Comparison of ENCODE assay signal across 8 mouse cellular contexts in genomic region chr11:59506713-59507074, GRCm38 (mm10). TPM values are rescaled to one million over a fixed set of nuclear protein-coding genes. Genes with fewer than 3 reads are reported as not detected.
DNase-seq lines count a peak whose midpoint lies in the region; ATAC-seq and TF ChIP-seq lines count a peak whose summit lies in the region.

No protein-coding gene starts in this region.

- peak overlapping the region; percentile 90 for H3K9ac ChIP-seq in heart, postnatal 0 days (replicated peaks; ENCODE audit: low read depth, low read length)
- H3K9ac ChIP-seq in hindbrain, embryonic 12.5 days: peak overlapping the region; percentile 91
- H3K9ac ChIP-seq in midbrain, embryonic 12.5 days (replicated peaks): peak overlapping the region; percentile 84

- POLR2A ChIA-PET in Patski (lab: Charles Lee): interaction anchor here (0.6 kb wide), 1 partner anchor 31 kb away, joined by 3 read pairs; no protein-coding TSS in a partner anchor

- H3K4me3 ChIP-seq in heart, postnatal 0 days (ENCODE audit: low read depth, low read length): peak overlapping the region; percentile 79
- peak overlapping the region; percentile 80 for H3K4me3 ChIP-seq in hindbrain, embryonic 12.5 days
- peak overlapping the region; percentile 58 for H3K4me3 ChIP-seq in midbrain, embryonic 12.5 days

- H3K36me3 ChIP-seq in heart, postnatal 0 days (replicated peaks; ENCODE audit: control insufficient read depth, insufficient read depth, low read length): peaks cover 24% of the 10 kb centered on the region
- peaks cover 35% of the 10 kb centered on the region for H3K36me3 ChIP-seq in hindbrain, embryonic 12.5 days
- H3K36me3 ChIP-seq in midbrain, embryonic 12.5 days: peaks cover 45% of the 10 kb centered on the region

- no peak for TF ChIP-seq EP300 in heart, postnatal 0 days (IDR thresholded peaks at IDR 0.05; ENCODE audit: low read depth)

- 1% methylated on average over 14 of the region's 14 CpGs for WGBS in heart, postnatal 0 days
- under 1% methylated on average over 14 of the region's 14 CpGs for WGBS in hindbrain, embryonic 12.5 days
- WGBS in midbrain, embryonic 12.5 days: under 1% methylated on average over 14 of the region's 14 CpGs

- H3K27ac ChIP-seq in heart, postnatal 0 days (ENCODE audit: low read depth): peak overlapping the region; percentile 91
- peak overlapping the region; percentile 93 for H3K27ac ChIP-seq in hindbrain, embryonic 12.5 days
- H3K27ac ChIP-seq in midbrain, embryonic 12.5 days (replicated peaks): peak overlapping the region; percentile 87

- peak; percentile 3 for ATAC-seq in heart, postnatal 0 days (ENCODE audit: insufficient read depth, low read depth)
- peak; percentile 22 for ATAC-seq in Patski
- peak; percentile 41 for ATAC-seq in hindbrain, embryonic 12.5 days (ENCODE audit: low FRiP score)
- peak; percentile 39 for ATAC-seq in midbrain, embryonic 12.5 days (ENCODE audit: low FRiP score, low read depth)

- H3K9me3 ChIP-seq in heart, postnatal 0 days (replicated peaks; ENCODE audit: control insufficient read depth, low read length): no peaks in the 10 kb centered on the region
- no peaks in the 10 kb centered on the region for H3K9me3 ChIP-seq in hindbrain, embryonic 12.5 days (replicated peaks)
- no peaks in the 10 kb centered on the region for H3K9me3 ChIP-seq in midbrain, embryonic 12.5 days

- DNase-seq in heart, postnatal 0 days (ENCODE audit: low spot score): peak; percentile 60
- DNase-seq in heart, postnatal 14 days: no peak
- DNase-seq in Patski (ENCODE audit: low read depth, low spot score): no peak
- no peak for DNase-seq in thymus, postnatal 10 days (ENCODE audit: low spot score in 2 of 2)
- no peak for DNase-seq in kidney, postnatal 4 days
- DNase-seq in ovary, adult 18-20 months (ENCODE audit: low spot score): no peak

- CTCF ChIA-PET in Patski (lab: Charles Lee): interaction anchor here (1.1 kb wide), 1 partner anchor 65 kb away, joined by 3 read pairs; no protein-coding TSS in a partner anchor

- peaks cover 14% of the 10 kb centered on the region for H3K4me1 ChIP-seq in heart, postnatal 0 days (ENCODE audit: control insufficient read depth, insufficient read depth)
- H3K4me1 ChIP-seq in hindbrain, embryonic 12.5 days: peaks cover 23% of the 10 kb centered on the region
- peaks cover 21% of the 10 kb centered on the region for H3K4me1 ChIP-seq in midbrain, embryonic 12.5 days

- peak overlapping the region; percentile 93 for H3K4me2 ChIP-seq in heart, postnatal 0 days (ENCODE audit: low read depth, low read length)
- peak overlapping the region; percentile 92 for H3K4me2 ChIP-seq in hindbrain, embryonic 12.5 days (replicated peaks)
- peak overlapping the region; percentile 70 for H3K4me2 ChIP-seq in midbrain, embryonic 12.5 days (replicated peaks)

- intact Hi-C loops in heart, postnatal 14 days (cut with DNase I): no loop called here

- in situ Hi-C loops in Patski (cut with MboI; ENCODE audit: low pct_unique_long_range_greater_than_20kb): no loop called here

- TF ChIP-seq CTCF in heart, postnatal 0 days (IDR thresholded peaks at IDR 0.05; ENCODE audit: low read depth): no peak
- TF ChIP-seq CTCF in Patski (IDR thresholded peaks at IDR 0.05): no peak

- H3K27me3 ChIP-seq in heart, postnatal 0 days (ENCODE audit: control insufficient read depth, insufficient read depth, low read length): no peaks in the 10 kb centered on the region
- no peaks in the 10 kb centered on the region for H3K27me3 ChIP-seq in Patski
- H3K27me3 ChIP-seq in hindbrain, embryonic 12.5 days: no peaks in the 10 kb centered on the region
- no peaks in the 10 kb centered on the region for H3K27me3 ChIP-seq in midbrain, embryonic 12.5 days

RNA-seq across cellular contexts. Expression of gene Zkscan17, which starts 19.9 kb away (rescaled TPM):
- total RNA-seq in heart, postnatal 0 days (2014; rRNA removed; ENCODE audit: low replicate concordance): 20.6 and 21.4 TPM in 2 replicates
- 8.7 and 10.1 TPM in 2 replicates for polyA plus RNA-seq in heart, postnatal 0 days (2015; fragmentation: Nextera tagmentation; extraction: Ambion mirVana)
- 10 to 100 TPM; 18.5 to 20.1 TPM for total RNA-seq in heart, postnatal 14 days (2021)
- 32.4 TPM for polyA plus RNA-seq in Patski (2021)
- polyA plus RNA-seq in hindbrain, embryonic 12.5 days (2016; fragmentation: Nextera tagmentation; extraction: Ambion mirVana): 24.2 and 26.0 TPM in 2 replicates
- 28.5 and 29.1 TPM in 2 replicates for polyA plus RNA-seq in midbrain, embryonic 12.5 days (2016; fragmentation: Nextera tagmentation; extraction: Ambion mirVana)

RNA-seq across cellular contexts. Expression of gene Zfp867, which starts 34.4 kb away (rescaled TPM):
- 4.1 and 8.3 TPM in 2 replicates for total RNA-seq in heart, postnatal 0 days (2014; rRNA removed; ENCODE audit: low replicate concordance)
- polyA plus RNA-seq in heart, postnatal 0 days (2015; fragmentation: Nextera tagmentation; extraction: Ambion mirVana): 6.4 and 6.5 TPM in 2 replicates
- total RNA-seq in heart, postnatal 14 days (2021): 1 to 10 TPM; 4.2 to 4.6 TPM
- 8.0 TPM for polyA plus RNA-seq in Patski (2021)
- 10.8 and 11.8 TPM in 2 replicates for polyA plus RNA-seq in hindbrain, embryonic 12.5 days (2016; fragmentation: Nextera tagmentation; extraction: Ambion mirVana)
- 11.3 and 12.0 TPM in 2 replicates for polyA plus RNA-seq in midbrain, embryonic 12.5 days (2016; fragmentation: Nextera tagmentation; extraction: Ambion mirVana)

RNA-seq across cellular contexts. Expression of gene Nlrp3, which starts 34.7 kb away (rescaled TPM):
- 0.11 and 0.15 TPM in 2 replicates for total RNA-seq in heart, postnatal 0 days (2014; rRNA removed; ENCODE audit: low replicate concordance)
- 0.18 and 0.25 TPM in 2 replicates for polyA plus RNA-seq in heart, postnatal 0 days (2015; fragmentation: Nextera tagmentation; extraction: Ambion mirVana)
- under 1 TPM; 0.51 to 0.55 TPM for total RNA-seq in heart, postnatal 14 days (2021)
- polyA plus RNA-seq in Patski (2021): 0.03 TPM
- 0.34 and 0.85 TPM in 2 replicates for polyA plus RNA-seq in hindbrain, embryonic 12.5 days (2016; fragmentation: Nextera tagmentation; extraction: Ambion mirVana)
- polyA plus RNA-seq in midbrain, embryonic 12.5 days (2016; fragmentation: Nextera tagmentation; extraction: Ambion mirVana): 0.18 TPM in 1 of 2 replicates, not detected in the other

RNA-seq across cellular contexts. Expression of gene Snap47, which starts 55.7 kb away (rescaled TPM):
- 47.1 and 87.2 TPM in 2 replicates for total RNA-seq in heart, postnatal 0 days (2014; rRNA removed; ENCODE audit: low replicate concordance)
- polyA plus RNA-seq in heart, postnatal 0 days (2015; fragmentation: Nextera tagmentation; extraction: Ambion mirVana): 57.9 and 60.4 TPM in 2 replicates
- total RNA-seq in heart, postnatal 14 days (2021): 10 to 100 TPM; 34.0 to 37.5 TPM
- 142 TPM for polyA plus RNA-seq in Patski (2021)
- polyA plus RNA-seq in hindbrain, embryonic 12.5 days (2016; fragmentation: Nextera tagmentation; extraction: Ambion mirVana): 230 and 240 TPM in 2 replicates
- polyA plus RNA-seq in midbrain, embryonic 12.5 days (2016; fragmentation: Nextera tagmentation; extraction: Ambion mirVana): 180 and 189 TPM in 2 replicates

RNA-seq across cellular contexts. Expression of gene Jmjd4, which starts 56.8 kb away (rescaled TPM):
- 11.8 and 15.1 TPM in 2 replicates for total RNA-seq in heart, postnatal 0 days (2014; rRNA removed; ENCODE audit: low replicate concordance)
- 7.6 and 8.9 TPM in 2 replicates for polyA plus RNA-seq in heart, postnatal 0 days (2015; fragmentation: Nextera tagmentation; extraction: Ambion mirVana)
- total RNA-seq in heart, postnatal 14 days (2021): 10 to 100 TPM; 10.9 to 12.5 TPM
- 13.8 TPM for polyA plus RNA-seq in Patski (2021)
- 14.6 and 14.8 TPM in 2 replicates for polyA plus RNA-seq in hindbrain, embryonic 12.5 days (2016; fragmentation: Nextera tagmentation; extraction: Ambion mirVana)
- 13.5 and 13.6 TPM in 2 replicates for polyA plus RNA-seq in midbrain, embryonic 12.5 days (2016; fragmentation: Nextera tagmentation; extraction: Ambion mirVana)
